Comparison of ENCODE assay signal across 8 mouse cellular contexts in the genomic region with DNA sequence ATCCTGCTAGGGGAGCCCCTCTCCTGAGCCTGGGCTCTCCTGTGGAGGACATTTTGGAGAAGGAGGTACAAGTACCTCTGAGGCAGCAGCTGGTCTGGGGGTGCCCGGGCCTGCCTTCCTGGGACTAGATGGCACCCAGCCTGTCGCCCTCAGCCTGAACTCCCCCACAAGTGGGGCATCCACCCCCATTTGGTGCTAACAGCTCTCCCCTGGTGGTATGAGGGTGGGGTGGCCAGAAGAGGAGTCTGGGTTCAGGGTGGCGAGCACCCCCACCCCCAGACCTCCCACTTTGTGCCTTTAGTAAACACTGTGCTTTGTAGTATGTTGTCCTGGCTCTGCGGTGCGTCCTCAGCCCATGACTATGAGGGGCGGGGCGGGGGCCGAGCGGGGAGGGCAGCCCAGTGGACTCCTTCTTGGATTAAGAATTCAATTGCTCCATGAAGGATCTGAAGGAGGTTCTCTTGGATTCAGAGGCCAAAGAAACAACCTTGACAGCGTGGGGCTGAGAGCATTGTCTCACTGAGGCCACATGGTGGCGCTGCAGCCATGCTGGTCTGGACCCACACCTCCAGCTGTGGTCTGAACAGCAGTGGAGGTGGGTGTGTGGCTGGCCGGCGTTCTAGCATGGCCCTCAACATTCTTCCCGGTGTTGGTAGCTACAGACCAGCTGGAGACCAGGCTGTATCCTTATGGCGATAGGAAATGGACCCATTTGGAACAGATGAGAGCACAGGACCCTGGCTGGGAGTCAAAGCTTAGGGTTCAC. TPM values are rescaled to one million over a fixed set of nuclear protein-coding genes. Genes with fewer than 3 reads are reported as not detected.
DNase-seq lines count a peak whose midpoint lies in the region; ATAC-seq lines count a peak whose summit lies in the region.

No protein-coding gene starts in this region.

- H3K9me3 ChIP-seq in forebrain, embryonic 16.5 days (ENCODE audit: control insufficient read depth, low read length) = no peaks in the 10 kb centered on the region
- no peaks in the 10 kb centered on the region for H3K9me3 ChIP-seq in hindbrain, embryonic 13.5 days
- no peaks in the 10 kb centered on the region for H3K9me3 ChIP-seq in midbrain, embryonic 12.5 days

- H3K4me2 ChIP-seq in forebrain, embryonic 16.5 days (ENCODE audit: low read length) = no peak overlapping the region
- no peak overlapping the region for H3K4me2 ChIP-seq in hindbrain, embryonic 13.5 days
- H3K4me2 ChIP-seq in midbrain, embryonic 12.5 days (replicated peaks) = no peak overlapping the region

- H3K4me3 ChIP-seq in forebrain, embryonic 16.5 days (replicated peaks; ENCODE audit: low read length) = no peak overlapping the region
- no peak overlapping the region for H3K4me3 ChIP-seq in hindbrain, embryonic 13.5 days
- H3K4me3 ChIP-seq in midbrain, embryonic 12.5 days = no peak overlapping the region

- H3K27me3 ChIP-seq in forebrain, embryonic 16.5 days (replicated peaks; ENCODE audit: control insufficient read depth, insufficient read depth, low read length) = no peaks in the 10 kb centered on the region
- peaks cover 29% of the 10 kb centered on the region for H3K27me3 ChIP-seq in hindbrain, embryonic 13.5 days
- peaks cover 19% of the 10 kb centered on the region for H3K27me3 ChIP-seq in midbrain, embryonic 12.5 days

- DNase-seq in cerebellum, adult 11 months = no peak
- DNase-seq in brain, adult 2 months (ENCODE audit: low read depth, low spot score) = peak; percentile 77
- DNase-seq in left cerebral cortex, postnatal 14 days (ENCODE audit: low spot score in 2 of 2) = peak; percentile 68 to 70
- DNase-seq in right cerebral cortex, postnatal 4 days = peak; percentile 56

- H3K36me3 ChIP-seq in forebrain, embryonic 16.5 days (ENCODE audit: control insufficient read depth, insufficient read depth) = no peaks in the 10 kb centered on the region
- H3K36me3 ChIP-seq in hindbrain, embryonic 13.5 days = no peaks in the 10 kb centered on the region
- no peaks in the 10 kb centered on the region for H3K36me3 ChIP-seq in midbrain, embryonic 12.5 days

- 18% methylated on average over 15 of the region's 15 CpGs for WGBS in forebrain, embryonic 16.5 days
- WGBS in hindbrain, embryonic 13.5 days = 23% methylated on average over 15 of the region's 15 CpGs
- WGBS in midbrain, embryonic 12.5 days = 20% methylated on average over 15 of the region's 15 CpGs

- H3K4me1 ChIP-seq in forebrain, embryonic 16.5 days (replicated peaks; ENCODE audit: control insufficient read depth, insufficient read depth, low read length) = peaks cover 10% of the 10 kb centered on the region; the same call in 1 of the 2 replicates
- H3K4me1 ChIP-seq in hindbrain, embryonic 13.5 days (replicated peaks) = peaks cover 30% of the 10 kb centered on the region
- H3K4me1 ChIP-seq in midbrain, embryonic 12.5 days = peaks cover 34% of the 10 kb centered on the region

- intact Hi-C loops in left cerebral cortex, postnatal 14 days (cut with DNase I) = no loop called here

- H3K27ac ChIP-seq in forebrain, embryonic 16.5 days (ENCODE audit: low read length) = no peak overlapping the region
- no peak overlapping the region for H3K27ac ChIP-seq in hindbrain, embryonic 13.5 days
- no peak overlapping the region for H3K27ac ChIP-seq in midbrain, embryonic 12.5 days (replicated peaks)

- ATAC-seq in cerebellum, adult (ENCODE audit: insufficient number of reproducible peaks, low FRiP score, low TSS enrichment) = 0 out of 2 replicates have a peak, but pooled peaks have one; percentile 12
- ATAC-seq in forebrain, embryonic 16.5 days = peak; percentile 45; the same call in 1 of the 2 replicates
- ATAC-seq in hindbrain, embryonic 13.5 days (ENCODE audit: low FRiP score) = peak; percentile 44; the same call in 1 of the 2 replicates
- peak; percentile 50 for ATAC-seq in midbrain, embryonic 12.5 days (ENCODE audit: low FRiP score, low read depth)

- H3K9ac ChIP-seq in forebrain, embryonic 16.5 days (replicated peaks; ENCODE audit: low read depth, low read length) = peak overlapping the region; percentile 30; the same call in 1 of the 2 replicates
- H3K9ac ChIP-seq in hindbrain, embryonic 13.5 days = peak overlapping the region; percentile 6; the same call in 1 of the 2 replicates
- H3K9ac ChIP-seq in midbrain, embryonic 12.5 days (replicated peaks) = 0 out of 2 replicates have a peak overlapping the region, but pooled peaks have one; percentile 17

RNA-seq across cellular contexts. Expression of a gene that starts 42.2 kb away (rescaled TPM):
- polyA plus RNA-seq in forebrain, embryonic 16.5 days (2015; fragmentation: Nextera tagmentation; extraction: Ambion mirVana) = 2.0 and 2.5 TPM in 2 replicates
- polyA plus RNA-seq in hindbrain, embryonic 13.5 days (2015; fragmentation: Nextera tagmentation; extraction: Ambion mirVana) = 2.9 and 3.7 TPM in 2 replicates
- total RNA-seq in left cerebral cortex, postnatal 14 days (2021) = 1 to 10 TPM in 1 of 2 experiments, under 1 TPM in 1; 0.77 to 1.6 TPM
- 7.6 and 11.7 TPM in 2 replicates for polyA plus RNA-seq in midbrain, embryonic 12.5 days (2016; fragmentation: Nextera tagmentation; extraction: Ambion mirVana)

RNA-seq across cellular contexts. Expression of a gene that starts 55.5 kb away (rescaled TPM):
- 2.2 TPM in 2 replicates for polyA plus RNA-seq in forebrain, embryonic 16.5 days (2015; fragmentation: Nextera tagmentation; extraction: Ambion mirVana)
- 2.8 and 3.3 TPM in 2 replicates for polyA plus RNA-seq in hindbrain, embryonic 13.5 days (2015; fragmentation: Nextera tagmentation; extraction: Ambion mirVana)
- 10 to 100 TPM in 1 of 2 experiments, 1 to 10 TPM in 1; 8.0 to 13.3 TPM for total RNA-seq in left cerebral cortex, postnatal 14 days (2021)
- polyA plus RNA-seq in midbrain, embryonic 12.5 days (2016; fragmentation: Nextera tagmentation; extraction: Ambion mirVana) = 3.0 and 3.1 TPM in 2 replicates
